Mouse (Mus musculus) kidney, adult 2 months (tissue): Measurements from ENCODE around the gene Col4a2.

Experiments used
- CTCF ChIP-seq: fragments of 200-500 bp; conservative IDR thresholded peaks from 2 replicates; pipeline ENCODE4 v1.5.1; 2011; ENCODE audit warnings: low read depth, mild to moderate bottlenecking, control low read depth, low read length, moderate library complexity, mixed read lengths; ENCODE audit not compliant: insufficient read depth, insufficient read length
- POLR2A ChIP-seq: fragments of 200-500 bp; IDR thresholded peaks from one replicate; pipeline ENCODE4 v1.6.1; 2011; ENCODE audit warnings: low read depth, low read length, control low read depth

GRCm38 (mm10) chr8:11287139-11287538 is 25.5 kb upstream of the Col4a2 start:
- TF ChIP-seq POLR2A (no peak), CTCF (no peak)
